Mouse (Mus musculus) ES-E14 (cell line): Measurements from ENCODE around the gene Clasp1.

Source experiments
- CHD2 ChIP-seq: IDR thresholded peaks from 2 replicates; pipeline ENCODE4 v1.6.1; 2014; ENCODE audit warnings: mild to moderate bottlenecking, low read depth, low read length, inconsistent platforms
- HCFC1 ChIP-seq: IDR thresholded peaks from 2 replicates; pipeline ENCODE4 v1.6.1; 2012; ENCODE audit warnings: low read length, inconsistent platforms, borderline replicate concordance; ENCODE audit not compliant: insufficient read depth
- MAFK ChIP-seq: IDR thresholded peaks from 2 replicates; pipeline ENCODE4 v1.6.1; 2014; ENCODE audit warnings: mild to moderate bottlenecking, low read depth, low read length, inconsistent platforms; ENCODE audit not compliant: insufficient read depth
- ZC3H11A ChIP-seq: IDR thresholded peaks from 2 replicates; pipeline ENCODE4 v1.6.1; 2012; ENCODE audit warnings: low read depth, mild to moderate bottlenecking, inconsistent platforms, low read length, borderline replicate concordance
- ZNF384 ChIP-seq: IDR thresholded peaks from 2 replicates; pipeline ENCODE4 v1.6.1; 2012; ENCODE audit warnings: low read depth, low read length, inconsistent platforms

GRCm38 (mm10) chr1:118552071-118552470 lies 163.2 kb downstream of the Clasp1 start:
- no peak for TF ChIP-seq ZNF384
- no peak for TF ChIP-seq ZC3H11A
- TF ChIP-seq HCFC1, result no peak
- no peak for TF ChIP-seq MAFK
- no peak for TF ChIP-seq CHD2
